Mouse (Mus musculus): ENCODE data around the gene Trp53tg5. TPM values are rescaled to one million over a fixed set of nuclear protein-coding genes. Genes with fewer than 3 reads are reported as not detected.

Trp53tg5 gene
- polyA plus RNA-seq, 1 experiment from 2014 or later: not detected

GRCm38 (mm10) chr2:164512121-164512909 is 38.8 kb upstream of the Trp53tg5 start:
- peak; percentile 62 for ATAC-seq
- H3K27me3 ChIP-seq (replicated peaks): no peaks in the 10 kb centered on the region
- no peaks in the 10 kb centered on the region for H3K36me3 ChIP-seq
- no peak overlapping the region for H3K4me2 ChIP-seq (replicated peaks)
- no peak overlapping the region for H3K9ac ChIP-seq
- peaks cover 6% of the 10 kb centered on the region; the same call in 1 of the 2 replicates for H3K4me1 ChIP-seq (replicated peaks)
- no peak overlapping the region for H3K4me3 ChIP-seq (replicated peaks)
- H3K27ac ChIP-seq: no peak overlapping the region
- 57% methylated on average over 12 of the region's 14 CpGs for WGBS
- H3K9me3 ChIP-seq: no peaks in the 10 kb centered on the region

DNA sequence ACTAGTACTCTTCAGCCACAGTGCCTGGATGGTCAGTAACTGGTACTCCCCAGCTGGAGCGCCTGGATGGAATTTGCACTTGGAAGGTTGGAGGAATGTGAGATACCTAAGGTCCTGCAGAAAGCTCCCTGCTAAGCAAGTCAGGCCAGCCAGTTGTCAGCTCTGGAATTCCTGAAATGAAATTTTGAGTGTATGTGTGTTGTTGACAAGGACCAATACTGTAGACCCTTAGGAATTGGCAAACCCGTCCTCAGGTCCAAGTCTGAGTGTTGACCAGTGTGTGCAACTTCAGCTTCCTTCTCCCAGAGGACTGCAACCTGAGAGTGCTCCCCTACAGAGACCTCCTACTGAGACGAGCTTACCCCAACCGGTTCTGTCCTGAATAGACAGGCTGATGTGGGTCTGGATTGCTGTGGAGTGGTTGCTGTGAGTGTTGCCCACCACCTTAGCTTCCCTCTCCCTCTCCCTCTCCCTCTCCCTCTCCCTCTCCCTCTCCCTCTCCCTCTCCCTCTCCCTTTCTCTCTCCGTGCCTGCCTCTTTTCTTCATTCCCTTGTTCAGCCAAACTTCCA is 37.2 kb upstream of the Trp53tg5 start:
- H3K9ac ChIP-seq: no peak overlapping the region
- H3K4me2 ChIP-seq (replicated peaks): no peak overlapping the region
- no peak overlapping the region for H3K27ac ChIP-seq
- no peaks in the 10 kb centered on the region for H3K9me3 ChIP-seq
- H3K36me3 ChIP-seq: peaks cover 3% of the 10 kb centered on the region; the same call in 1 of the 2 replicates
- H3K4me1 ChIP-seq (replicated peaks): peaks cover 6% of the 10 kb centered on the region; the same call in 1 of the 2 replicates
- no peak for ATAC-seq
- H3K27me3 ChIP-seq (replicated peaks): no peaks in the 10 kb centered on the region
- 47% methylated on average over 5 of the region's 5 CpGs for WGBS
- H3K4me3 ChIP-seq (replicated peaks): no peak overlapping the region

GRCm38 (mm10) chr2:164507811-164508210 is 34.3 kb upstream of the Trp53tg5 start:
- no peak for ATAC-seq
- Histone ChIP-seq H3K9ac (no peak overlapping the region), H3K4me2 (replicated peaks) (no peak overlapping the region), H3K36me3 (peaks cover 23% of the 10 kb centered on the region), H3K9me3 (no peaks in the 10 kb centered on the region), H3K27me3 (replicated peaks) (no peaks in the 10 kb centered on the region), H3K27ac (no peak overlapping the region), H3K4me1 (replicated peaks) (no peaks in the 10 kb centered on the region), H3K4me3 (replicated peaks) (no peak overlapping the region)
- WGBS: 87% methylated on average over 19 of the region's 19 CpGs

DNA sequence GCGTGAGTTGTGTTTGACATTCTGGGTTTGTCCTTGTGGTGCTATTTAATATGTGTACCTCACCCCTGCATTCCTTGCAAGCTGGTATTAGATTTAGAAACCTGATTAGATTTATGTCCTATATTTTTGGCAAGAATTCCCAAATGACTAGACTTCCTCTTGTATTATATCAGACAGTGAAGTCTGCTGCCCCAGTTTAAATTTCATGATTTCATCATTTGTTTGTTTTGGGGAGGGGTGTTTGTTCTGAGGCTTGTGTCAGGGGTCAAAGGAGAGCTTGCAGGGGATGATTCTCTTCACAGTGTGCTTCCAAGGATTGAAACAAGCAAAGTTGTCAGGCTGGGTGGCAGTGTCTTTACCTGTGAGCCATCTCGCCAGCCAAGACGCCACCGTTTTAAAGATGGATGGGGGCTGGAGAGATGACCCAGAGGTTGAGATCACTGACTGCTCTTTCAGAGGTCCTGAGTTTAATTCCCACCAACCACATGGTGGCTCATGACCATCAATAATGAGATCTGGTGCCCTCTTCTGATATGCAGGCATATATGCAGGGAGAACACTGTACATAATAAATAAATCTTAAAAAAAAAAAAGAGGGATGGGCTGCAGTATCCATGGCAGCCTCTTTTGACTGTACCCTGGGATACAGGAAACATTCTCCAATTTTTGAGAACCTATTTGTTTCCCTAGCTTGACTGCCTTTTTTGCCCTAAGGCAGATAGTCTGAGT is 32.3 kb upstream of the Trp53tg5 start:
- no peak overlapping the region for H3K4me3 ChIP-seq (replicated peaks)
- H3K9me3 ChIP-seq: no peaks in the 10 kb centered on the region
- 73% methylated on average over 4 of the region's 4 CpGs for WGBS
- no peaks in the 10 kb centered on the region for H3K27me3 ChIP-seq (replicated peaks)
- no peak overlapping the region for H3K27ac ChIP-seq
- no peak for ATAC-seq
- peaks cover 30% of the 10 kb centered on the region for H3K36me3 ChIP-seq
- H3K4me2 ChIP-seq (replicated peaks): no peak overlapping the region
- H3K4me1 ChIP-seq (replicated peaks): no peaks in the 10 kb centered on the region
- no peak overlapping the region for H3K9ac ChIP-seq

GRCm38 (mm10) chr2:164504919-164505318 is 31.4 kb upstream of the Trp53tg5 start:
- ATAC-seq: no peak
- no peaks in the 10 kb centered on the region for H3K27me3 ChIP-seq (replicated peaks)
- H3K4me1 ChIP-seq (replicated peaks): no peaks in the 10 kb centered on the region
- no peak overlapping the region for H3K9ac ChIP-seq
- no peak overlapping the region for H3K4me2 ChIP-seq (replicated peaks)
- 95% methylated on average over 3 of the region's 3 CpGs for WGBS
- peaks cover 37% of the 10 kb centered on the region for H3K36me3 ChIP-seq
- H3K4me3 ChIP-seq (replicated peaks): no peak overlapping the region
- no peak overlapping the region for H3K27ac ChIP-seq
- no peaks in the 10 kb centered on the region for H3K9me3 ChIP-seq

DNA sequence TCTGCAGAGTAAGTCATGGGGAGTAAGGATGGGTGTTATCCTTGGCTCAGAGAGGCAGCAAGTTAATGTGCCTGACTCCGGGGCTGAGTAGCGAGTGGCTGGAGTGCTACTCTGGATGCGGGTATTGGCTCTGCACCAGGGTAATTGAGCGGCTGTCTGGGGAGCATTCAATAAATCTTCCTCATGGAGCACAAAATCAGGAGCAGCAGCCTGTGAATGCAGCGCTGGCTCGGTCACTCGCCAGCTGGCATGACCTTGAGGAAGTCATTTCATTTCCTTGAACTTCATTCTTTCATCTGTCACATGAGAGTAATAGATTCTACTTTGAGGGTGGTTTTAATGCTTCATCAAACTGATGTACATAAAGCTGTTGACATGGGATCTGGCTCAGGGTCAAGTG is 27.0 kb upstream of the Trp53tg5 start:
- Histone ChIP-seq H3K27ac (no peak overlapping the region), H3K4me2 (replicated peaks) (no peak overlapping the region), H3K4me3 (replicated peaks) (no peak overlapping the region), H3K4me1 (replicated peaks) (peaks cover 7% of the 10 kb centered on the region; the same call in 1 of the 2 replicates), H3K9ac (no peak overlapping the region), H3K36me3 (peaks cover 34% of the 10 kb centered on the region), H3K9me3 (no peaks in the 10 kb centered on the region), H3K27me3 (replicated peaks) (no peaks in the 10 kb centered on the region)
- no peak for ATAC-seq
- 89% methylated on average over 7 of the region's 7 CpGs for WGBS

- no peak for ATAC-seq
- Histone ChIP-seq H3K4me2 (replicated peaks) (no peak overlapping the region), H3K27me3 (replicated peaks) (no peaks in the 10 kb centered on the region), H3K4me3 (replicated peaks) (no peak overlapping the region), H3K9ac (no peak overlapping the region), H3K9me3 (no peaks in the 10 kb centered on the region), H3K4me1 (replicated peaks) (peaks cover 7% of the 10 kb centered on the region; the same call in 1 of the 2 replicates), H3K27ac (no peak overlapping the region), H3K36me3 (peaks cover 25% of the 10 kb centered on the region)
- WGBS: 70% methylated on average over 5 of the region's 5 CpGs
Observed at GRCm38 (mm10) chr2:164499317-164499716, 25.8 kb upstream of the Trp53tg5 start.

DNA sequence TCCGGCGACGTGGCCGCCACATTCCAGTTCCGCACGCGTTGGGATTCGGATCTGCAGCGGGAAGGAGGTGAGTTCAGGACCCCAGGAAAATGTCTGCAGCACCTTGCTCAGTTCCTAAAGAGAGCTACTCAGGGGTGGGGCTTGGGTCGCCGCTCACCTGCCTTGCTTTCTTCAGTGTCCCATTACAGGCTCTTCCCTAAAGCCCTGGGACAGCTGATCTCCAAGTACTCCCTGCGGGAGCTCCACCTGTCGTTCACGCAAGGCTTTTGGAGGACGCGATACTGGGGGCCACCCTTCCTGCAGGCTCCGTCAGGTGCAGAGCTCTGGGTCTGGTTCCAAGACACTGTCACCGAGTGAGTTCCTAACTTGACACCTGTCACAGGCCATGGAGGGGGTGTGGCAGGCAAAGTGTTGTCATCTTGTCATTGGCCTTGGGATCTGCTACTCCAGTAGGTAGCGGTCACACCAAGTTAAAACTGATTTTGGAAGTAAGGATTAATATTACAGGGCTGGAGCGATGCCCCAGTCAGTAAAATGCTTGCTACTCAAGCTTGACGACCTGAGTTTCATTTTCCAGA is 24.3 kb upstream of the Trp53tg5 start:
- peak; percentile 59 for ATAC-seq

DNA sequence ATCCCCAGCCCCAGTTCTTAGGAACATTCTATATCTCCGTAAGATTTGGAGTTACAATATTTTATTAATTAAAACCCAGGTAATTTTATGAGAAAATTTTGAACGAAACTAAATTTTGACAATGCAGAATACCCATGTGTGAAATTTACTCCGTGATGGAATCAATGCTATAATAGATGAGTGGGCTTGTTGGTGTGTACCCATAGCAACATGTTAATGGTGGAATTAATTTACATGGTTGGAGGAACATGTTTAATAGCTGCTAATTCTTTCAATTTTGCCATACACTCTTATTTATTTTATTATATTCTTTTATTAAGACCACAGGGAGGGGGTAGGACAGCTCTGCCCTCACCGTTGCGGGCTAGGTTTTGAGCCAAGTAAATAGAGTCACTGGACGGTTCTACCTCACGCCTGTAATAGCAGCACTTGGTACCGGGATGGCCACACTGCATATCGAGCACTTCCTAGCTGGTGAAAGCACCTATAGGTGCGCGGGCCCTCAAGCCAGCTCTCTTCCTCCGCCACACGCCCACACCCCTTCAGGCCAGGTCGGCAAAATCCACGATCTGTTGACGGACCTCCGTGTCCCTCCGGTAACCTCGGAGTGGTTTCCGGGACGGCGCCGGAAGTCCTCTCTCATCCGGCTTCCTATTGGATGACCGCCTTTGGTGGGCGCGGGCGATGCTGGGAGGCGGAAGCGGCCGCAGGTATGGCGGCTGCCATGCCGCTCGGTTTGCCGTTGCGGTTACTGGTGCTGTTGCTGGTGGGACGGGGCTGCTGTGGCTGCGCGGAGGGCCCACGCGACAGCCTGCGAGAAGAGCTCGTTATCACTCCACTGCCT is 23.5 kb upstream of the Trp53tg5 start, which contains the start of gene Pigt:
Pigt (plus strand) TSS at position 674 of the 844 bp plus-strand sequence.
- H3K9ac ChIP-seq: peak within 1 kb of the TSS; percentile 61
- peak within 1 kb of the TSS; percentile 67; the same call in 1 of the 2 replicates for H3K27ac ChIP-seq
- no peaks in the 10 kb centered on the region for H3K27me3 ChIP-seq (replicated peaks)
- peak; percentile 97 for ATAC-seq
- H3K4me3 ChIP-seq (replicated peaks): peak within 1 kb of the TSS; percentile 70
- peaks cover 9% of the 10 kb centered on the region; the same call in 1 of the 2 replicates for H3K36me3 ChIP-seq
- no peaks in the 10 kb centered on the region for H3K9me3 ChIP-seq
- peaks cover 7% of the 10 kb centered on the region; the same call in 1 of the 2 replicates for H3K4me1 ChIP-seq (replicated peaks)
- 4% methylated on average over 43 of the region's 43 CpGs for WGBS
- H3K4me2 ChIP-seq (replicated peaks): peak within 1 kb of the TSS; percentile 91

More for the DNA sequence above, 24.3 kb upstream of the Trp53tg5 start:
- H3K36me3 ChIP-seq: peaks cover 14% of the 10 kb centered on the region; the same call in 1 of the 2 replicates
- WGBS: 5% methylated on average over 21 of the region's 21 CpGs
- H3K4me3 ChIP-seq (replicated peaks): peak overlapping the region; percentile 70
- peak overlapping the region; percentile 91 for H3K4me2 ChIP-seq (replicated peaks)
- no peak overlapping the region for H3K27ac ChIP-seq
- no peaks in the 10 kb centered on the region for H3K9me3 ChIP-seq
- peaks cover 7% of the 10 kb centered on the region; the same call in 1 of the 2 replicates for H3K4me1 ChIP-seq (replicated peaks)
- H3K27me3 ChIP-seq (replicated peaks): no peaks in the 10 kb centered on the region
- peak overlapping the region; percentile 61 for H3K9ac ChIP-seq

GRCm38 (mm10) chr2:164496331-164496730 is 22.8 kb upstream of the Trp53tg5 start:
- Histone ChIP-seq H3K9ac (no peak overlapping the region), H3K9me3 (no peaks in the 10 kb centered on the region), H3K4me3 (replicated peaks) (no peak overlapping the region), H3K4me2 (replicated peaks) (peak overlapping the region; percentile 91; the same call in 1 of the 2 replicates), H3K27me3 (replicated peaks) (no peaks in the 10 kb centered on the region), H3K4me1 (replicated peaks) (peaks cover 7% of the 10 kb centered on the region; the same call in 1 of the 2 replicates), H3K36me3 (peaks cover 7% of the 10 kb centered on the region; the same call in 1 of the 2 replicates), H3K27ac (no peak overlapping the region)
- no peak for ATAC-seq
- WGBS: 52% methylated on average over 1 of the region's 1 CpGs

DNA sequence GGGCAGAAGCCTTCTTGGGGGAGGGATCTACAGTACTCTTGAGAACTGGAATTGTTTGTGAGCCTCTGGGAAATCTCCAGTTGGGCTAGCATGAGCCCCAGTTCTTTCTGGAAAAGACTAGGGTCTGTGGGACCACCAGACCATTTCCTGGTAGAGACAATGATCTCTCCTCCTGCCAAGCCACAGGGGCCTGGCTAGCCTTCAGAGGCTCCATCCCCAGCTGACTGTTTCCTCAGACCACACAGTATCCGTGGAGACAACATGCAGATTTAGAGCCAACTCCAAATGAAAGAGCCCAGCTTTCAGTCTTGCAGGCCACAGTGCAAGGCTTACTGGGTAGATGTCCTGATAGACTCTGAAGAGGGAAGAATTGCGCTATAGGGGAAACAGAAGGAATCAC is 20.6 kb upstream of the Trp53tg5 start:
- H3K9ac ChIP-seq: no peak overlapping the region
- no peak for ATAC-seq
- H3K4me1 ChIP-seq (replicated peaks): peaks cover 7% of the 10 kb centered on the region; the same call in 1 of the 2 replicates
- H3K27ac ChIP-seq: no peak overlapping the region
- H3K27me3 ChIP-seq (replicated peaks): no peaks in the 10 kb centered on the region
- H3K4me3 ChIP-seq (replicated peaks): no peak overlapping the region
- no peaks in the 10 kb centered on the region for H3K9me3 ChIP-seq
- no peak overlapping the region for H3K4me2 ChIP-seq (replicated peaks)
- 55% methylated on average over 2 of the region's 2 CpGs for WGBS
- no peaks in the 10 kb centered on the region for H3K36me3 ChIP-seq
